Mouse (Mus musculus) embryonic facial prominence, embryonic 14.5 days (tissue): ENCODE measurements around the gene Sh3gl3. TPM values are rescaled to one million over a fixed set of nuclear protein-coding genes. Genes with fewer than 3 reads are reported as not detected.
A peak's percentile ranks its signal among the peaks of the same experiment; 100 is the strongest.

Source experiments
- ATAC-seq: fragments of 200-750 bp; cut with Nextera tagmentation; 2 replicates; pipeline ENCODE4 v1.8.0; 2017; ENCODE audit warnings: low read depth, moderate number of reproducible peaks, moderate TSS enrichment
- DNase-seq: peaks from one replicate; pipeline ENCODE4 v3.0.0-alpha.2; 2015; ENCODE audit warnings: low spot score
- H3K27ac ChIP-seq: fragments of 300-500 bp; sonication (generic); replicated peaks from 2 replicates; pipeline ENCODE4 v1.5.1; 2014; ENCODE audit warnings: low read depth, mild to moderate bottlenecking, low read length, moderate library complexity
- H3K27me3 ChIP-seq: fragments of 300-500 bp; sonication (generic); replicated peaks from 2 replicates; pipeline ENCODE4 v1.6.1; 2014; ENCODE audit warnings: low read length; ENCODE audit not compliant: control insufficient read depth, insufficient read depth
- H3K36me3 ChIP-seq: fragments of 300-500 bp; sonication (generic); 2 replicates; pipeline ENCODE4 v1.6.1; 2014; ENCODE audit warnings: low read length, mixed read lengths; ENCODE audit not compliant: control insufficient read depth, insufficient read depth
- H3K4me1 ChIP-seq: fragments of 300-500 bp; sonication (generic); 2 replicates; pipeline ENCODE4 v1.6.1; 2014; ENCODE audit warnings: antibody characterized with exemption, low read length; ENCODE audit not compliant: control insufficient read depth, insufficient read depth
- H3K4me2 ChIP-seq: fragments of 300-500 bp; sonication (generic); 2 replicates; pipeline ENCODE4 v1.6.1; 2014; ENCODE audit warnings: low read depth, mild to moderate bottlenecking, low read length, moderate library complexity, mixed read lengths
- H3K4me3 ChIP-seq: fragments of 300-500 bp; sonication (generic); 2 replicates; pipeline ENCODE4 v1.5.1; 2014; ENCODE audit warnings: low read depth, mild to moderate bottlenecking, low read length
- H3K9ac ChIP-seq: fragments of 300-500 bp; sonication (generic); 2 replicates; pipeline ENCODE4 v1.6.1; 2014; ENCODE audit warnings: low read depth, mild to moderate bottlenecking, low read length, moderate library complexity, mixed read lengths
- H3K9me3 ChIP-seq: fragments of 300-500 bp; sonication (generic); 2 replicates; pipeline ENCODE4 v1.6.1; 2016; ENCODE audit warnings: low read length; ENCODE audit not compliant: control insufficient read depth
- WGBS: fragments of 180-500 bp; shearing (Covaris S2); extraction: QIAGEN DNeasy Blood & Tissue Kit; methylation state at CpG from one replicate; pipeline ENCODE4 v1.1.7; 2014; 5-methylcytosine and 5-hydroxymethylcytosine counted together
- polyA plus RNA-seq: library from polyadenylated mRNA; unstranded; fragments of >200 nt; fragmentation: Nextera tagmentation; extraction: Ambion mirVana; gene quantifications from 2 replicates; pipeline ENCODE4 v1.2.1, GENCODE M21; 2014

Sh3gl3 gene
- polyA plus RNA-seq, 1 experiment from 2014 or later, result 12.9 TPM

- no peak overlapping the region for H3K9ac ChIP-seq
- H3K27me3 ChIP-seq, result peaks cover 53% of the 10 kb centered on the region
- H3K4me3 ChIP-seq, result no peak overlapping the region
- H3K36me3 ChIP-seq, result no peaks in the 10 kb centered on the region
- H3K4me1 ChIP-seq, result 0 out of 2 replicates have a peak, but pooled peaks cover 9% of the 10 kb centered on the region
- no peak overlapping the region for H3K27ac ChIP-seq
- DNase-seq (no peak), ATAC-seq (no peak)
- no peak overlapping the region for H3K4me2 ChIP-seq
- no peaks in the 10 kb centered on the region for H3K9me3 ChIP-seq
- 65% methylated on average over 4 of the region's 4 CpGs for WGBS
These were observed 164.9 kb downstream of the Sh3gl3 start for GRCm38 (mm10) chr7:82338532-82338931.

DNA sequence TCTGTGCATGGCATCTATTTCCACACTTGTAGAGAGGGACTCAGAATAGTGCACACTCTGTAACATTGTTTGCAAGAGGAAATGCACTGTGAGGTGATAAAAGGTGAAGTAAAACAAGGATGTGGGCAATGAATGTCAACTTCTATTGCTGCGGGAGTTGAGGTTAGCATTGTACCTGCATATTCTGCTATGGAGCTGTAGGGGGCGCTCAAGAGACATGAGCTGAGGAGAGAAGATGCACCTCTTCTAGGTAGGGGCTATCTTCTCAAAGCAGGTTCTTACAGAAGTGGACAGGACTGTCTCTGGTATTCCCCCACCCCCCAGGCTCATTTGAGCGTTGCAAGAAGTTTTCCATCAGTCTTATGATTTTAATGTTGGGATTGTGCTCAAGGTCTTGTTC lies 165.6 kb downstream of the Sh3gl3 start:
- Histone ChIP-seq H3K27me3 (peaks cover 50% of the 10 kb centered on the region), H3K27ac (no peak overlapping the region), H3K4me2 (no peak overlapping the region), H3K4me1 (0 out of 2 replicates have a peak, but pooled peaks cover 9% of the 10 kb centered on the region), H3K4me3 (no peak overlapping the region), H3K36me3 (no peaks in the 10 kb centered on the region), H3K9me3 (no peaks in the 10 kb centered on the region), H3K9ac (no peak overlapping the region)
- DNase-seq, result no peak
- 57% methylated on average over 3 of the region's 3 CpGs for WGBS
- ATAC-seq, result no peak

DNA sequence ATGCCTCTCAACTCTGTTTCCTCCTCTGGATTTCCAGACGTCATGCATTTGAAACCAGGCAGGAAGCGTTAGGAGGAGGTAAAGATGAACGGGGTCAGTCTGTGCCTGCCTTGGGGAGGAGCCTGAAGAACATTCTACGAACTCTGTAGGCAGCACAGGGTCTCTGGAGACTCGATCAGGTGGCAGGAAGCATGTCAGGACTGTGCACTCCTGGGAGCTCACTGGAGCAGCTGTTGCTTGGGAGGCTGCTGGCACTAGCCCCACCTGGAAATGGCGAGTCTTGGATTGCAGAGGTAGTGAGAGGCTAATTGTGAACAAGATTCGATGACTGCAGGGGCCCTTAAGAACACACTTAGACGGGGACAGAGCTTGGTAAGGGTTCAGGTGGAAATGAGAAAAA lies 167.8 kb downstream of the Sh3gl3 start:
- Histone ChIP-seq H3K9me3 (no peaks in the 10 kb centered on the region), H3K27me3 (peaks cover 31% of the 10 kb centered on the region), H3K4me1 (0 out of 2 replicates have a peak, but pooled peaks cover 5% of the 10 kb centered on the region), H3K4me2 (no peak overlapping the region), H3K9ac (no peak overlapping the region), H3K4me3 (no peak overlapping the region), H3K27ac (no peak overlapping the region), H3K36me3 (no peaks in the 10 kb centered on the region)
- peak; percentile 46 for ATAC-seq
- peak; percentile 50 for DNase-seq
- WGBS, result 27% methylated on average over 8 of the region's 8 CpGs

DNA sequence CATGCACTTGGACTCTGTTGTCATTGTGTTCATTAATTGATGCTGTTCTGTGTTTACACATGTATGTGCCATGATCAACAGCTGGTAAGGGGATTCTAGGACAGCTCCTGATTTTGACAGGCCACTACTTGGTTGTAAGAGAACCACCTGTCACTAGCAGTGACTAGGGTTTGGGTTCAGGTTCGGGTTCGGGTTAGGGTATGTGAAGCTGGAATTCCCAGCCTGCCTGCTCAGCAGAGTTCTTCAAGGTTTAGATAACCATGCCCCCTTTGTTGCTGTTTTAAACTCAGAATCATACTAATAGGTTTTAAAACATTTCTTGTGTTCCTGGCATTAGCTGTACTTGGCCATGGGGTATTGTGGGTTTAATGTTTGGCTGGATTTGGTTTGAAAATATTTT lies 173.1 kb downstream of the Sh3gl3 start:
- DNase-seq (no peak), ATAC-seq (no peak)
- no peak overlapping the region for H3K4me2 ChIP-seq
- H3K27ac ChIP-seq, result no peak overlapping the region
- H3K4me1 ChIP-seq, result peaks cover under 1% of the 10 kb centered on the region; the same call in 1 of the 2 replicates
- H3K27me3 ChIP-seq, result peaks cover 6% of the 10 kb centered on the region
- WGBS, result 79% methylated on average over 2 of the region's 2 CpGs
- H3K4me3 ChIP-seq, result no peak overlapping the region
- H3K36me3 ChIP-seq, result no peaks in the 10 kb centered on the region
- no peaks in the 10 kb centered on the region for H3K9me3 ChIP-seq
- no peak overlapping the region for H3K9ac ChIP-seq

- H3K4me2 ChIP-seq, result no peak overlapping the region
- no peaks in the 10 kb centered on the region for H3K9me3 ChIP-seq
- peaks cover under 1% of the 10 kb centered on the region; the same call in 1 of the 2 replicates for H3K27me3 ChIP-seq
- H3K4me3 ChIP-seq, result no peak overlapping the region
- no peak for DNase-seq
- 51% methylated on average over 7 of the region's 7 CpGs for whole genome bisulfite sequencing
- no peak for ATAC-seq
- no peaks in the 10 kb centered on the region; the same call in 1 of the 2 replicates for H3K4me1 ChIP-seq
- no peak overlapping the region for H3K9ac ChIP-seq
- H3K36me3 ChIP-seq, result no peaks in the 10 kb centered on the region
- H3K27ac ChIP-seq, result no peak overlapping the region
These were observed 176.2 kb downstream of the Sh3gl3 start for GRCm38 (mm10) chr7:82349796-82350195.

DNA sequence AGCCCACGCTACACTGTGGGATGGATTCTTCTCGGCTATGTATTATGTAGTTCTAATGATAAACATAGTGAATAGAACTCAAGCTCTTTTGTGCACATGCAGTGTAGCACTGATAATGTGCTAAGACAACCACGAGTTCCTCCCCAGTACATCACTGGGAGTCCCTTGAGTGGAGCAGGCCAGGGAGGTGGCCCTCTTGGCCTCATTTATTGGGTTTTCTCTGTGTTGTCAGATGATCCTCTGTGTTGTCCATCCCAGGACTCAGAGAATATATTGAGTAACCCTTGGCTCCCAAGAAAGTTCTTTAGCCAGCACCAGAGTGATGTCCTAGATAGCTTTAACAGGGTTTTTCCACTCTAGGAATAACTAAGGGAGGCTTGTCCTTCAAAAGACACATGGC lies 176.8 kb downstream of the Sh3gl3 start:
- 86% methylated on average over 3 of the region's 3 CpGs for WGBS

More for the DNA sequence above, 176.8 kb downstream of the Sh3gl3 start:
- no peaks in the 10 kb centered on the region for H3K36me3 ChIP-seq
- no peak overlapping the region for H3K4me3 ChIP-seq
- H3K4me1 ChIP-seq, result no peaks in the 10 kb centered on the region; the same call in 1 of the 2 replicates
- H3K27me3 ChIP-seq, result no peaks in the 10 kb centered on the region; the same call in 1 of the 2 replicates
- no peak for DNase-seq
- H3K27ac ChIP-seq, result no peak overlapping the region
- no peak for ATAC-seq
- H3K4me2 ChIP-seq, result no peak overlapping the region
- H3K9me3 ChIP-seq, result no peaks in the 10 kb centered on the region
- H3K9ac ChIP-seq, result no peak overlapping the region

Other genes starting within 250 kb of the Sh3gl3 start
- 17.0 and 18.7 TPM in 2 replicates for gene Hdgfl3, start 239.4 kb upstream of the Sh3gl3 start, polyA plus RNA-seq
- gene Bnc1, start 181.5 kb upstream of the Sh3gl3 start, polyA plus RNA-seq, result 2.1 and 2.9 TPM in 2 replicates
- 4.8 and 6.4 TPM in 2 replicates for gene Adamtsl3, start 161.9 kb downstream of the Sh3gl3 start, polyA plus RNA-seq